In genomic region chr17:43299515-43299914, GRCm38 (mm10) we compare ENCODE assay signal across 22 mouse cellular contexts. TPM values are rescaled to one million over a fixed set of nuclear protein-coding genes. Genes with fewer than 3 reads are reported as not detected.
"Had no signal": no experiment of that assay in that cellular context is flagged by ENCODE, and none has a peak within 500 bp of the region (broad histone marks: within the 10 kb centered on the region; RNA-seq: fewer than 3 reads in every experiment).

No protein-coding gene starts in this region.

- H3K36me3 ChIP-seq: lung, embryonic 15.5 days; midbrain, embryonic 10.5 days; midbrain, embryonic 12.5 days; neural tube, embryonic 13.5 days; neural tube, embryonic 15.5 days had no signal

- H3K9me3 ChIP-seq: lung, embryonic 15.5 days; midbrain, embryonic 10.5 days; midbrain, embryonic 12.5 days; neural tube, embryonic 13.5 days; neural tube, embryonic 15.5 days had no signal

- H3K9ac ChIP-seq: lung, embryonic 15.5 days; midbrain, embryonic 12.5 days; neural tube, embryonic 13.5 days; neural tube, embryonic 15.5 days had no signal

- DNase-seq: lung, adult 18-20 months; lung, postnatal 4 days; midbrain, embryonic 14.5 days; retina, postnatal 1 day; right cerebral cortex, adult 18-20 months; right cerebral cortex, postnatal 25 days; right cerebral cortex, postnatal 4 days; spleen, adult 18-20 months; thymus, adult 18-20 months; thymus, postnatal 14 days; thymus, postnatal 36 days had no signal

- H3K27ac ChIP-seq: lung, embryonic 15.5 days; midbrain, embryonic 10.5 days; midbrain, embryonic 12.5 days; neural tube, embryonic 13.5 days; neural tube, embryonic 15.5 days had no signal

- H3K4me1 ChIP-seq: lung, embryonic 15.5 days; midbrain, embryonic 10.5 days; midbrain, embryonic 12.5 days; neural tube, embryonic 13.5 days; neural tube, embryonic 15.5 days had no signal

- H3K4me2 ChIP-seq: lung, embryonic 15.5 days; midbrain, embryonic 12.5 days; neural tube, embryonic 13.5 days; neural tube, embryonic 15.5 days had no signal

- ATAC-seq: lung, postnatal 0 days; midbrain, embryonic 16.5 days had no signal

- H3K27me3 ChIP-seq: lung, embryonic 15.5 days; midbrain, embryonic 12.5 days; neural tube, embryonic 13.5 days; neural tube, embryonic 15.5 days had no signal

- H3K4me3 ChIP-seq: lung, embryonic 15.5 days; midbrain, embryonic 10.5 days; midbrain, embryonic 12.5 days; myocyte; neural tube, embryonic 13.5 days; neural tube, embryonic 15.5 days had no signal

RNA-seq across cellular contexts. Expression of gene Adgrf1, which starts 29.4 kb away (rescaled TPM):
- polyA plus RNA-seq: lung, embryonic 15.5 days; lung, postnatal 0 days; midbrain, embryonic 10.5 days; midbrain, embryonic 12.5 days; midbrain, embryonic 14.5 days; midbrain, embryonic 16.5 days; myocyte; neural tube, embryonic 11.5 days; neural tube, embryonic 13.5 days; neural tube, embryonic 15.5 days; stomach, embryonic 14.5 days; thymus, postnatal 0 days had no signal
